Mouse (Mus musculus): Measurements from ENCODE around the gene Tnfrsf1b. TPM values are rescaled to one million over a fixed set of nuclear protein-coding genes. Genes with fewer than 3 reads are reported as not detected.

Gene Tnfrsf1b
- polyA plus RNA-seq, 1 experiment: 9.7 TPM

- Histone ChIP-seq H3K79me2 (ENCODE audit: control insufficient read depth, insufficient read depth) (no peaks in the 10 kb centered on the region), H3K27me3 (ENCODE audit: control insufficient read depth, insufficient read depth, insufficient read length) (no peaks in the 10 kb centered on the region), H3K36me3 (ENCODE audit: control insufficient read depth, insufficient read depth) (no peaks in the 10 kb centered on the region), H3ac (ENCODE audit: control insufficient read depth, insufficient read length) (no peak overlapping the region), H3K4me3 (no peak overlapping the region), H3K4me2 (ENCODE audit: low read depth) (peak overlapping the region; percentile 35)
- TF ChIP-seq USF1 (IDR thresholded peaks at IDR 0.05; ENCODE audit: low read depth) (no peak), E2F4 (IDR thresholded peaks at IDR 0.05; ENCODE audit: insufficient read depth) (no peak), CEBPB (IDR thresholded peaks at IDR 0.05; ENCODE audit: insufficient read depth, poor library complexity, severe bottlenecking) (peak; percentile 81), POLR2A (IDR thresholded peaks at IDR 0.05; ENCODE audit: insufficient read length, low read depth) (no peak), TCF12 (IDR thresholded peaks at IDR 0.05; ENCODE audit: insufficient read depth, poor library complexity, severe bottlenecking) (no peak), POLR2AphosphoS2 (IDR thresholded peaks at IDR 0.05; ENCODE audit: insufficient read length, low read depth) (no peak), MYOG (IDR thresholded peaks at IDR 0.05; ENCODE audit: control insufficient read depth in 1 of 3, insufficient read depth in 1 of 3, insufficient read length in 2 of 3, low read depth in 2 of 3) (no peak)
Observed at GRCm38 (mm10) chr4:145199982-145200699, 46.5 kb downstream of the Tnfrsf1b start.

DNA sequence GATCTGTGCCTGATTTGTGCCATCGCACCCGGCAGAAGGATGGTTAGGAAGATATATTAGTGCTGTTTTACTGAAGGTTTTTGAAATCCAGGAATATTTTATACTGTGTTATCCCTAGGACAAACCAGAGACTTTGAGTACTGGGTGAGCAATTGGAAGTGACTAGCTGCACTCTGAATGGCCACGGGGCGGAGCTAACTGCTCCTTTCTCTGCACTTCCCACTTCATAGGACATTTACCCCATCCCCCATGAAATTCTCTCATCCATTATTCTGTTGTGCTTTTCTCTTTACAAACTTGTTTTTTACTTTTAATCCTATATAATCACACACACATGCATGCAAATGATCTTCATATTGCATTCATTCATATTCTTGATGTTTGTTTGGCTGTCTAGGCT, 50.1 kb downstream of the Tnfrsf1b start:
- H3K4me2 ChIP-seq (ENCODE audit: low read depth): no peak overlapping the region
- no peak for TF ChIP-seq MAX (IDR thresholded peaks at IDR 0.05; ENCODE audit: low read depth)
- no peak for TF ChIP-seq REST (IDR thresholded peaks at IDR 0.05; ENCODE audit: insufficient read depth, insufficient read length)
- TF ChIP-seq TCF12 (IDR thresholded peaks at IDR 0.05; ENCODE audit: insufficient read depth, poor library complexity, severe bottlenecking): no peak
- no peak for TF ChIP-seq POLR2AphosphoS2 (IDR thresholded peaks at IDR 0.05; ENCODE audit: insufficient read length, low read depth)
- no peak for TF ChIP-seq MYOD1 (IDR thresholded peaks at IDR 0.05; ENCODE audit: control insufficient read depth in 1 of 3, insufficient read length in 2 of 3, low read depth in 2 of 3)
- TF ChIP-seq MYOG (IDR thresholded peaks at IDR 0.05; ENCODE audit: control insufficient read depth in 1 of 3, insufficient read depth in 1 of 3, insufficient read length in 2 of 3, low read depth in 2 of 3): no peak
- no peak for TF ChIP-seq USF1 (IDR thresholded peaks at IDR 0.05; ENCODE audit: low read depth)
- no peak for TF ChIP-seq TCF3 (IDR thresholded peaks at IDR 0.05; ENCODE audit: insufficient read length, low read depth)
- TF ChIP-seq SRF (IDR thresholded peaks at IDR 0.05; ENCODE audit: control insufficient read depth, insufficient read length, low read depth): no peak
- no peak for TF ChIP-seq POLR2A (IDR thresholded peaks at IDR 0.05; ENCODE audit: insufficient read length, low read depth)
- no peak for TF ChIP-seq E2F4 (IDR thresholded peaks at IDR 0.05; ENCODE audit: insufficient read depth)
- no peak for TF ChIP-seq CEBPB (IDR thresholded peaks at IDR 0.05; ENCODE audit: insufficient read depth, poor library complexity, severe bottlenecking)
- no peaks in the 10 kb centered on the region for H3K36me3 ChIP-seq (ENCODE audit: control insufficient read depth, insufficient read depth)
- peaks cover 28% of the 10 kb centered on the region for H3K79me2 ChIP-seq (ENCODE audit: control insufficient read depth, insufficient read depth)
- H3ac ChIP-seq (ENCODE audit: control insufficient read depth, insufficient read length): no peak overlapping the region
- no peaks in the 10 kb centered on the region for H3K27me3 ChIP-seq (ENCODE audit: control insufficient read depth, insufficient read depth, insufficient read length)
- no peak overlapping the region for H3K4me3 ChIP-seq

DNA sequence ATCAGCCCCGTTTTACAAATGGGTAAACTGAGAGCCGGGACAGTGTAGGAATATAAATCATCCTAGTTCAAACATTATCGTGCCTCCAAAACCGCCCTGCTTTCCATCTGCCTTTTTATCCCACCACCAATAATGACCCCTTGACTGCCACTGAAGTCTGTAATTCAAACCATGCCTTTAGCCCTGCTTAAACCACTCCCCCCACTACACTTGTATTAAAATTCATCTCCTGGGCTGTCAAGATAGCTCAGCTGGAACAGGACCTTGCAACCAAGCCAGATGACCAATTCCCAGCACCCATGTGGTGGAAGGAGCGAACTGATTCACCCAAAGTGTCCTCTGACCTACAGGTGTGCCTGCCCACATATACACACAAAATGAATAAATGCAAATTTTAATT, 51.5 kb downstream of the Tnfrsf1b start:
- Histone ChIP-seq H3K36me3 (ENCODE audit: control insufficient read depth, insufficient read depth) (peaks cover 6% of the 10 kb centered on the region), H3K4me3 (peak overlapping the region; percentile 97), H3ac (ENCODE audit: control insufficient read depth, insufficient read length) (peak overlapping the region; percentile 65), H3K4me2 (ENCODE audit: low read depth) (no peak overlapping the region), H3K27me3 (ENCODE audit: control insufficient read depth, insufficient read depth, insufficient read length) (no peaks in the 10 kb centered on the region), H3K79me2 (ENCODE audit: control insufficient read depth, insufficient read depth) (peaks cover 42% of the 10 kb centered on the region)
- TF ChIP-seq TCF3 (IDR thresholded peaks at IDR 0.05; ENCODE audit: insufficient read length, low read depth) (no peak), REST (IDR thresholded peaks at IDR 0.05; ENCODE audit: insufficient read depth, insufficient read length) (no peak), E2F4 (IDR thresholded peaks at IDR 0.05; ENCODE audit: insufficient read depth) (no peak), MYOD1 (IDR thresholded peaks at IDR 0.05; ENCODE audit: control insufficient read depth in 1 of 3, insufficient read length in 2 of 3, low read depth in 2 of 3) (no peak), USF1 (IDR thresholded peaks at IDR 0.05; ENCODE audit: low read depth) (no peak), MYOG (IDR thresholded peaks at IDR 0.05; ENCODE audit: control insufficient read depth in 1 of 3, insufficient read depth in 1 of 3, insufficient read length in 2 of 3, low read depth in 2 of 3) (no peak), TCF12 (IDR thresholded peaks at IDR 0.05; ENCODE audit: insufficient read depth, poor library complexity, severe bottlenecking) (no peak), MAX (IDR thresholded peaks at IDR 0.05; ENCODE audit: low read depth) (no peak), POLR2AphosphoS2 (IDR thresholded peaks at IDR 0.05; ENCODE audit: insufficient read length, low read depth) (no peak), CEBPB (IDR thresholded peaks at IDR 0.05; ENCODE audit: insufficient read depth, poor library complexity, severe bottlenecking) (no peak), POLR2A (IDR thresholded peaks at IDR 0.05; ENCODE audit: insufficient read length, low read depth) (no peak), SRF (IDR thresholded peaks at IDR 0.05; ENCODE audit: control insufficient read depth, insufficient read length, low read depth) (no peak)

DNA sequence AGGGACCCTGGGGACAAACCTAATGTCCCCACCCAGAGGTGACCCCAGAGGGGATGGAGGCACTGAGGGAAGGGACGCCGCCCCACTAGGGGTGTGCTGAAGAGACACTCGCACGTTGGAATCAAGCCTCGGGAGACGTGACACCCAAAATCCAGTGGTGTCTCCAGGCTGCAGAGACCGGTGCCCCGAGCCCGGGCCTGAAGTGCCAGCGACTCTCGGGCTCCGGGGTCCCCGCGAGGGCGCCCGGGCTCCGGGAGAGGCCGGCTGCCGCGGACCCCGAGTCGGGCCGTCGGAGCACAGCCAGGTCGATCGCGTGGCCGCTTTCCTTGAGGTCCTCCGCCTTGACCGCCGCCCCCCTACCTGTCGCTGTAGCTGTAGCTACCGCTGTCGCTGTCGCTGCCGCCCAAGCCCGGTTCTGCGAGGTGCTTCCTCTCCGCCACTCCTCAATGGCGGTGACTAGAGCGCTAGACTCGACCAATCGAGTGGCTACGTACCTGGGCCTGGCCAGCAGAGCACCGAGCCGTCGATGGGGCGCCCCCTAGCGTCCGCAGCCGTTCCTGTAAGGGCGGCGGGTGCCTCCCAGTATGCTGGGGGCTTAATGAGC, 52.0 kb downstream of the Tnfrsf1b start, which contains the start of gene Vps13d:
Gene Vps13d, minus strand, starts transcription at position 447 of the 604 bp plus-strand sequence.
- peak within 1 kb of the TSS; percentile 97 for H3K4me3 ChIP-seq
- peaks cover 44% of the 10 kb centered on the region for H3K79me2 ChIP-seq (ENCODE audit: control insufficient read depth, insufficient read depth)
- H3K36me3 ChIP-seq (ENCODE audit: control insufficient read depth, insufficient read depth): peaks cover 6% of the 10 kb centered on the region
- peak within 1 kb of the TSS; percentile 96 for H3K4me2 ChIP-seq (ENCODE audit: low read depth)
- TF ChIP-seq POLR2AphosphoS2 (IDR thresholded peaks at IDR 0.05; ENCODE audit: insufficient read length, low read depth): peak; percentile 83
- peak; percentile 84 for TF ChIP-seq POLR2A (IDR thresholded peaks at IDR 0.05; ENCODE audit: insufficient read length, low read depth)
- no peak for TF ChIP-seq MAX (IDR thresholded peaks at IDR 0.05; ENCODE audit: low read depth)
- no peak for TF ChIP-seq TCF12 (IDR thresholded peaks at IDR 0.05; ENCODE audit: insufficient read depth, poor library complexity, severe bottlenecking)
- no peak for TF ChIP-seq MYOD1 (IDR thresholded peaks at IDR 0.05; ENCODE audit: control insufficient read depth in 1 of 3, insufficient read length in 2 of 3, low read depth in 2 of 3)
- no peak for TF ChIP-seq REST (IDR thresholded peaks at IDR 0.05; ENCODE audit: insufficient read depth, insufficient read length)
- TF ChIP-seq MYOG (IDR thresholded peaks at IDR 0.05; ENCODE audit: control insufficient read depth in 1 of 3, insufficient read depth in 1 of 3, insufficient read length in 2 of 3, low read depth in 2 of 3): peak in 1 of 3 experiments; percentile 46
- no peak for TF ChIP-seq E2F4 (IDR thresholded peaks at IDR 0.05; ENCODE audit: insufficient read depth)
- TF ChIP-seq SRF (IDR thresholded peaks at IDR 0.05; ENCODE audit: control insufficient read depth, insufficient read length, low read depth): peak; percentile 80
- TF ChIP-seq TCF3 (IDR thresholded peaks at IDR 0.05; ENCODE audit: insufficient read length, low read depth): no peak
- no peak for TF ChIP-seq CEBPB (IDR thresholded peaks at IDR 0.05; ENCODE audit: insufficient read depth, poor library complexity, severe bottlenecking)
- TF ChIP-seq USF1 (IDR thresholded peaks at IDR 0.05; ENCODE audit: low read depth): no peak
- peak within 1 kb of the TSS; percentile 65 for H3ac ChIP-seq (ENCODE audit: control insufficient read depth, insufficient read length)
- H3K27me3 ChIP-seq (ENCODE audit: control insufficient read depth, insufficient read depth, insufficient read length): no peaks in the 10 kb centered on the region
